Mouse (Mus musculus) heart, postnatal 4 days (tissue): Measurements from ENCODE around the gene Prss40. TPM values are rescaled to one million over a fixed set of nuclear protein-coding genes. Genes with fewer than 3 reads are reported as not detected.
A peak's percentile ranks its signal among the peaks of the same experiment; 100 is the strongest.

ENCODE experiments used
- DNase-seq: peaks from one replicate; pipeline ENCODE4 v3.0.0; 2021
- total RNA-seq, 2 experiments: library from RNA; stranded (reverse); gene quantifications; 2 replicates each; pipeline ENCODE4 v1.2.3; 2021

Prss40 gene
- total RNA-seq = not detected

DNA sequence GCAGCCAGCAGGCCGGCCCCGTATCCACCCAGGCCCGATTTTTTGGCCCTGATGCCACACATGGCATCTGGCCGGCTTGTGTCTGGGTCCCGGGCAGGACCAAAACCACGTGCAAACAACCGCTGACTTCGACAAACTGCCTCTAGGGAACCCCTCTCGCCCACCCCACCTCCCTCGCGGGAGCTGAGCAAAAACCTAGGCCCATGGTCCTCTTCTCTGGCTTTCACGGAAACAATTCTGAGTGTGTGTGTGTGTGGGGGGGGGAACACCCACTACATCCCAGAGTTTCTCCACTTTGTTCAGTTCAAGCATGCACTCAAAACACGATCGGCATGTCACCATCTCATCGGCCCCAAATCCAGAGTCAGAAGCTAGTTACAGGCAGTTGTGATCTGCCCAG, at the start of gene Prss40:
Gene Prss40, minus strand, starts transcription at position 101 of the 400 bp plus-strand sequence.
- DNase-seq = no peak

- peak; percentile 76 for DNase-seq
Measured at GRCm38 (mm10) chr1:34602363-34602762, 41.6 kb upstream of the Prss40 start.

- DNase-seq = no peak
Measured at GRCm38 (mm10) chr1:34601323-34602047, 40.7 kb upstream of the Prss40 start.

GRCm38 (mm10) chr1:34600000-34600399, 39.3 kb upstream of the Prss40 start:
- no peak for DNase-seq

- DNase-seq = no peak
Measured at GRCm38 (mm10) chr1:34587298-34588096, 26.8 kb upstream of the Prss40 start.

DNA sequence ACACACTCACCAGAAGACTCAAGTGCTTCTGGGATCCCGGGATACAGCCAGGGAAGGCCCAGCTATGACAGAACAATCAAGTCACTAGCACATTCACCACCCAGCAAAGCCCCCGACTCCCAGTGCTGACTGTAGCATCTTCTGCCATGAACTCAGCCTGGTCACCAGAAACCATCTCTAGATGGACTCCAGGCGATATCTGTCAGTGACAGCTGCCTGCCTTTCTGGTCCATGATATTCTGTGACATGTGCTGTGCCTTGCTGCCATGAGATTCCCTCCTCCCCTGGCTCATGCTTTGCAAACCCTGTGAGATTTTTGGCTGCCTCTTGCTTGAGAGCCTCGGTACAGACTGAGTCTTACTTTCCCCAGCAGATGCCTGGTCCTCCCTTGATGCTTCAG, 24.0 kb upstream of the Prss40 start:
- DNase-seq = no peak

GRCm38 (mm10) chr1:34583821-34584263, 23.1 kb upstream of the Prss40 start:
- peak; percentile 39 for DNase-seq

DNA sequence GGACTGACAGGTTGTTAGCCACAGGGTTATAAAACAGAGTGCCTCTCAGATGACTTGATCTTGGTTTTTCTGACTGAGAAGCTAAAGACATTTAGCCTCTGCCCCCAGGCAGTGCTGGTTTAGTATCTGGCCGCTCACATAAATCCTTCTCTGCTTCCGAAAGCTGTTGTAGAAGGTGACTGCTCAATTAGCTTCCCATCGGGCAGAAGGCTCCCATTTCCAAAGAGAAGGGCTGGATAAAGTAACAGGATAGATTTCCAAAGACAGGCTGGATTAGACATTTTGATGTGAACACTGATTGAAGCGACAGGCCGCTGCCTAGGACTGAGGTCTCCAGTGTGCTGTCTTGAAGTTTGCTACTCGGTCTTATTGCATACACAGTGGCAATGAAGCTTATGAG, 21.5 kb upstream of the Prss40 start:
- no peak for DNase-seq

DNA sequence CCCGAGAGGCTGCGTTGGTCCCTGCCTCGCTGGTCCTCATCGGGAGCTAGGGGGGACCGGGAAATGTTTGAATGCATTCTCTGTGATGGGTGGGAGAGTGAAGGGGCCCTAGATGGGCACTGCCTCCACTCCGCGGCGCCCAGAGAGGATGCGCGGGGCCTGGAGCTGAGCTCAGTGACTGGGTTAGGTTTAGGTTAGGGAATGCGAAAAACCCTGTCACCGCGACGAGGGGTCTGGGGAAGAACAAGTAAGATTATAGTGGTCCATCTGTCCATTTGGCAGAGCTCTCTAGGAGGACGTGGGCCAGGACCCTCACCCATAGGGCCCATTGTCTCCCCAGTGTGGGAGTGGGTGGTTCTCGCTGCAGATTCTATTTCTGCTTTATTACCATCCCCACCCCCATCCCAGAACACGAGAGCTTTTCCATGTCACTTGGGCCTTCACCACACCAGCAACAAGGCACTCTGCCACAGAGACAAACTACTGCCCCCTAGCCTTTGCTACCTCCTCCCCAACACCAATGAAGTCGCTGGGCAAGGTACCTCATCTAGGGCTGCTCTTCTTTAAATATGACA, 19.1 kb upstream of the Prss40 start:
- no peak for DNase-seq

GRCm38 (mm10) chr1:34578851-34579781, 18.4 kb upstream of the Prss40 start, which contains the start of gene Amer3:
TSS of gene Amer3 (plus strand) at chr1:34579657.
- DNase-seq = peak; percentile 84

DNA sequence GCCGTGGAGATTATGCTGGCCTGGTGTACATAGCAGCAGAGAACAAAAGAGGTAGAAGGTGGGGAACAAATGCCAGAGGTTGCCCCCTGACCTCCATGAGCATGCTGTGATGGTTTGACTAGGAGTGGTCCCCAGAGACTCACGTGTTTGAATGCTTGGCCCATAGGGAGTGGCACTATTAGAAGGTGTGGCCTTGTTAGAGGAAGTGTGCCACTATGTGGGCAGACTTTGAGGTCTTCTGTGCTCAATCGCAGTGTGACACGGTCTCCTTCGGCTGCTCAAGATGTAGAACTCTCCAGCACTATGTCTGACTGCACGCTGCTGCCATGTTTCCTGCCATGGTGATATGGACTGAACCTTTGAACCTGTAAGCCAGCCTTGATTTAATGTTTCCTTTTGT, 12.5 kb upstream of the Prss40 start:
- DNase-seq = no peak

- DNase-seq = no peak
Measured at GRCm38 (mm10) chr1:34571431-34571830, 10.7 kb upstream of the Prss40 start.

GRCm38 (mm10) chr1:34569876-34570275, 9.1 kb upstream of the Prss40 start:
- no peak for DNase-seq

DNA sequence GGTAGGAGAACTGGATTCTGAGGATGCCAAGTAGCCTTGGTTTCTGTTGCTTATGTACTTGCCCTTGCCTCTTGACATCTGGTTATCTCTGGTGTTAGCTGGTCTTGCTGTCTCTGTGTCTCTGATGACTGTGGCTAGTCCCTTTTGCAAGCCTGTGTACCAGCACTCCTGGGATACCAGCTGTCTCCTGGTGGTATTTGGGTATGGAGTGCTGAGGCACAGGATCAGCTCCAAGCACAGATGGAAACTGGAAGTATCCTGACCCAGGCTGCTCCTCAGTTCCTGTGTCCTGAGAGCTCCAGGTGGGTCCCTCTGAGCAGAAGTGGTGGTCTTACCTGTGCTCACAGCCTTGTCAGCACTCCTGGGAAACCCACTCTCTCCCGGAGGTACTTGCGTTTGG, 7.4 kb upstream of the Prss40 start:
- no peak for DNase-seq

DNA sequence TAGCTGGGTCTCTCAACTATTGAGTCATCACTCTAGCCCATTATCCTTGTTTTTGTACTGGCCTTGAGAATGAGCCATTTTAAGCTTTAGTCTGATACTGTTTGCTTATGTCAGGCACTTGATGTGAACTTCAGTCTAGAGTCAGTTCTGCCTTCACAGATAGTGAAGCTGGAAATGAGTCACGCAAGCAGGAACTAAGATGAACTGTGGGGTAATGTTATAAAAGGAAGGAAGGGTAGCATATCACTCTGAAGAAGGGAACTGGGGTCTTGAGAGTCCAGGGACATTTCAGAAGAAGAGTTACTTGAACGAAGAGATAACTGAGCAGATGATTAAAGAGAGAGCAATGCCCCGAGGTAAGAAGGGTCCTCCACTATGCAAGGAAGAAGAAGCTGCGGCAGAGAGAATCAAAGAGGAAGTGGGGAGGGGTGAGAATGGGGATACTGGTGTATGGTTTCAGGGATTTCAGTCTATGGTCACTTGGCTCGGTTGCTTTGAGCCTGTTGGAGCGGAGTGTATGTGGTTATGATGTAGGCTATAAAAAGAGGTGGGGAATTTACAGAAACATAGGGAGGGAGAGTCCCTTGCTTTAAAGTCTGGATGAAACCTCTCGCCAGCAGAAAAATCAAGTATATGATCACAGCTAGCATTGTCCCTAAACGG, 3.8 kb upstream of the Prss40 start:
- no peak for DNase-seq

DNA sequence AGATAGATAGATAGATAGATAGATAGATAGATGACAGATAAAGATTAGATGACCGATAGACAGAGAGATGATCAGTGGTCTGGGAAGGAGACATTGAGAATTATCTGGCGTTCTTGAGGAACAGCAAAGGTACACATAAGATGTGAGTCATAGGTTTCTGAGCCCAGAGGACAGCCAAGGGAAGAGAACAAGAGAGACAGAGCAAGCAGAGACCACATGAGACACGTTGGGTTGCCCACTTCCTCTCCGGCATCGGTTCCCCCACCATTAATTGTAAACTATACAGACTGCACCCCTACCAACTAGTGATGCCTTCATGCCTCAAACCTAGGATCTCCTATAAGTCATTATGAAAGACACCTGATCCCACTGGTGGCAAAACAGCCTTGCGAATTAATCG, 6.5 kb downstream of the Prss40 start:
- DNase-seq = no peak

DNA sequence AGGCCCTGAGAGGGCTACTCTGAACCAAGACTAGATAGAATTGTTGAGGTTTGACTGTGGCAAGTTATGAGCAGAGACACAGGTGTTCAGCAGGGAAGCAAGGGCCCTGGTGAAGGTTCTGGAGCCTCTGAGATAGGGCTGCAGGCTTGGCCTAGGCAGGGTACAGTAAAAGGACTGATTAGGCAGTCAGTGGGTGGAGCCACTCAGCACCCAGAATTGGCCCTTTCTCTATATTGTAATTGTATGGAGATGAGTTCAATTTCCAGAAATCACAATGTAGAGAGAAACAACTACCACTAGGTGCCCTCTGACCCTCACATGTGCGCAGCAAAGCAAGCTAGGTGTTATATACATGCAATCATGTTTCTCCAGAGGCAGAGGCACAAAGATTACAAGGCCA, 7.1 kb downstream of the Prss40 start:
- no peak for DNase-seq

- DNase-seq = no peak
Measured at GRCm38 (mm10) chr1:34547074-34547473, 13.7 kb downstream of the Prss40 start.

DNA sequence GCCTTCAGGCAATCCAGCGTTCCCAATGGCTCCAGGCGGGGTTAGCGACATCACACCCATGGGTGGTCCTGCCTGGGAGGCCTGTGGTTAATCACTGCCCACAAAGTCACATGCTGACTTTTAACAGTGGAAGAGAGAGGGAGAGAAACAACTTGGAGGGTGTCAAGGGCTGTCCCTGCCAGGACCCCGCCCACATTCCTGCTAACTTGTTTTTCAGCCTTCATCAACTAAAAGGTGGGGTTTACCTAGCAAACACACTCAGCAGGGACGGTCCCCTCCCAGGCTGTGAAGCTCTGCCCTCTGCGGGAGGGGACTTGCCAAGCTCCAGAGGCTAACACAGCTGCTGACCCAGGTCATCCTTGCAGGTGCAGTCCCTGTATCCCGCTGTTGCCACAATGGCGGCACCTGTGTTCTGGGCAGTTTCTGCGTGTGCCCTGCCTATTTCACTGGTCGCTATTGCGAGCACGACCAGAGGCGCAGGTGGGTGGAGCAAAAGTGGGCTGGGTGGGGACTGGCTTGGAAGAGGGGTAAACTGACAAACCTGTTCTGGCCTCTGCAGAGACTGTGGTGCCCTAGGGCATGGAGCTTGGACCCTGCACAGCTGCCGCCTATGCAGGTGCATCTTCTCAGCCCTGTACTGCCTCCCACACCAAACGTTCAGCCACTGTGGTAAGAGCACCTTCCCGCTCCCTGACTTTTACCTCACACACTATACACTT, 23.8 kb downstream of the Prss40 start:
- no peak for DNase-seq

- no peak for DNase-seq
Measured at GRCm38 (mm10) chr1:34536291-34536766, 24.4 kb downstream of the Prss40 start.
